Mouse (Mus musculus) B cell, adult 62 days (primary cell): ENCODE measurements around the gene Apoc3. TPM values are rescaled to one million over a fixed set of nuclear protein-coding genes. Genes with fewer than 3 reads are reported as not detected.

Experiments
- total RNA-seq: library from RNA; stranded (reverse); gene quantifications from 4 replicates; pipeline ENCODE4 v1.2.4, GENCODE M21; 2023

The Apoc3 gene
- total RNA-seq = not detected in 4 replicates

GRCm38 (mm10) chr9:46235596-46235648, at the start of gene Apoc3:
Gene Apoc3, minus strand, starts transcription at chr9:46235636.

GRCm38 (mm10) chr9:46282631-46283436, 47.4 kb upstream of the Apoc3 start, which contains the start of gene Bud13:
Gene Bud13, plus strand, starts transcription at chr9:46283008.

GRCm38 (mm10) chr9:46272677-46273454, 37.4 kb upstream of the Apoc3 start, which contains the start of gene Zpr1:
Gene Zpr1, plus strand, starts transcription at chr9:46273064.

DNA sequence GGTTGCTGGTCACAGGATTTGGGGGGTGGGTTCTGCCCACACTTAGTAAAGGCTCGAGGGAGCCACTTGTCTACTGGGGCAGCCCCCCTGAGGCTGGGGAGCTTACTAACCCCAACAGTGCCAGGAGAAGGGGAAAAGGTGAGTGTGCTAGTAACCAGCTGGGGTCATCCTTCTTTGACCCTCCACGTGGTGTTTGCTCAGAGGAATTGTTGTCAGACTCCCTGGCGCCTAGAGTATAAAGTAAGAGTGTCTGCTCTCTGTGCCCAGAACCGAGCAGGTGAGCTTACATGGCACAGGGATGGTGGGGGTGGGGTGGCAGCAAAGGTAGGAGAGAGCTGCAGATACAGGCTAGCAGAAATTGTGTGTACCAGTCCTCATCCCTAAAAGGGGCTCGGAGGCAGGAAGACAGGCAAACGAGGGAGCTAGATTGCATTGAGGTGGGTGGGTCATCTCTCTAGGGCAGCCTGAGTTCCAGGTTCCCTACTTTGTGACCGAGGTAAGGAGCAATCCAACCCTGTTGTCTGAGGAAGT, 33.0 kb upstream of the Apoc3 start, which contains the start of gene Apoa5:
Gene Apoa5, plus strand, starts transcription at position 291 of the 531 bp plus-strand sequence.

GRCm38 (mm10) chr9:46240526-46241153, 5.2 kb upstream of the Apoc3 start, which contains the start of gene Apoa4:
Gene Apoa4, plus strand, starts transcription at chr9:46240696.

GRCm38 (mm10) chr9:46228491-46228890, 6.9 kb downstream of the Apoc3 start, which contains the start of gene Apoa1:
Gene Apoa1, plus strand, starts transcription at chr9:46228580.

Other genes with a start within 250 kb of the Apoc3 start
- 53.6 to 68.0 TPM (median 58.9 TPM) in 4 replicates for gene Pafah1b2, start 222.9 kb downstream of the Apoc3 start, total RNA-seq
- gene Sik3, start 222.8 kb downstream of the Apoc3 start, total RNA-seq = 50.1 to 52.9 TPM (median 52.2 TPM) in 4 replicates
- 1.0 TPM in 1 of 4 replicates, not detected in the others for gene Apoa1, start 7.1 kb downstream of the Apoc3 start, total RNA-seq
- gene Apoa4, start 5.1 kb upstream of the Apoc3 start, total RNA-seq = not detected in 4 replicates
- not detected in 4 replicates for gene Apoa5, start 33.0 kb upstream of the Apoc3 start, total RNA-seq
- 75.3 to 86.6 TPM (median 78.9 TPM) in 4 replicates for gene Zpr1, start 37.4 kb upstream of the Apoc3 start, total RNA-seq
- gene Bud13, start 47.4 kb upstream of the Apoc3 start, total RNA-seq = 23.1 to 29.4 TPM (median 25.7 TPM) in 4 replicates
- gene 4931429L15Rik, start 84.3 kb upstream of the Apoc3 start, total RNA-seq = not detected in 4 replicates